Mouse (Mus musculus) heart, embryonic 15.5 days (tissue): Measurements from ENCODE around the gene Rnf216. TPM values are rescaled to one million over a fixed set of nuclear protein-coding genes. Genes with fewer than 3 reads are reported as not detected.
"Not testable (repeated sequence)": the region's sequence is repeated elsewhere in the genome, so short reads cannot be mapped to it uniquely, and the experiment has no call there.

Source experiments
- ATAC-seq: fragments of 200-750 bp; cut with Nextera tagmentation; replicated peaks from 2 replicates; pipeline ENCODE4 v1.8.0; 2017; ENCODE audit warnings: low read depth, moderate TSS enrichment; ENCODE audit not compliant: insufficient number of reproducible peaks, insufficient read depth, low FRiP score
- H3K27ac ChIP-seq: fragments of 300-500 bp; sonication (generic); 2 replicates; pipeline ENCODE4 v1.5.1; 2015; ENCODE audit warnings: mild to moderate bottlenecking, inconsistent platforms
- H3K27me3 ChIP-seq: fragments of 300-500 bp; sonication (generic); 2 replicates; pipeline ENCODE4 v1.6.1; 2015; ENCODE audit warnings: inconsistent platforms
- H3K36me3 ChIP-seq: fragments of 300-500 bp; sonication (generic); 2 replicates; pipeline ENCODE4 v1.6.1; 2015; ENCODE audit warnings: mild to moderate bottlenecking, inconsistent platforms
- H3K4me1 ChIP-seq: fragments of 300-500 bp; sonication (generic); replicated peaks from 2 replicates; pipeline ENCODE4 v1.6.1; 2015; ENCODE audit warnings: inconsistent platforms
- H3K4me2 ChIP-seq: fragments of 300-500 bp; sonication (generic); 2 replicates; pipeline ENCODE4 v1.6.1; 2015; ENCODE audit warnings: inconsistent platforms, mild to moderate bottlenecking, moderate library complexity
- H3K4me3 ChIP-seq: fragments of 300-500 bp; sonication (generic); 2 replicates; pipeline ENCODE4 v1.5.1; 2015; ENCODE audit warnings: mild to moderate bottlenecking, inconsistent platforms
- H3K9ac ChIP-seq: fragments of 300-500 bp; sonication (generic); 2 replicates; pipeline ENCODE4 v1.6.1; 2015; ENCODE audit warnings: mild to moderate bottlenecking, inconsistent platforms
- H3K9me3 ChIP-seq: fragments of 300-500 bp; sonication (generic); replicated peaks from 2 replicates; pipeline ENCODE4 v1.6.1; 2016; ENCODE audit warnings: inconsistent platforms
- WGBS: fragments of 180-500 bp; shearing (Covaris S2); methylation state at CpG from one replicate; pipeline ENCODE4 v1.1.7; 2015; ENCODE audit warnings: mixed read lengths; 5-methylcytosine and 5-hydroxymethylcytosine counted together
- polyA plus RNA-seq: library from polyadenylated mRNA; unstranded; fragments of >200 nt; fragmentation: Nextera tagmentation; extraction: Ambion mirVana; gene quantifications from 2 replicates; pipeline ENCODE4 v1.2.1, GENCODE M21; 2015

Gene Rnf216
- polyA plus RNA-seq: 23.9 and 27.5 TPM in 2 replicates

GRCm38 (mm10) chr5:143112281-143113246, at the start of gene Rnf216:
Rnf216 (minus strand) TSS chr5:143112994.
- under 1% methylated on average over 93 of the region's 110 CpGs for WGBS

GRCm38 (mm10) chr5:143155534-143155933, 42.7 kb upstream of the Rnf216 start:
- Histone ChIP-seq H3K36me3 (no peaks in the 10 kb centered on the region), H3K4me1 (peaks cover 4% of the 10 kb centered on the region; the same call in 1 of the 2 replicates), H3K4me3 (no peak overlapping the region), H3K9me3 (no peaks in the 10 kb centered on the region; the same call in 1 of the 2 replicates), H3K4me2 (no peak overlapping the region), H3K27ac (no peak overlapping the region), H3K9ac (no peak overlapping the region), H3K27me3 (peaks cover 47% of the 10 kb centered on the region)
- no peak for ATAC-seq
- WGBS: 84% methylated on average over 3 of the region's 3 CpGs

More at GRCm38 (mm10) chr5:143112281-143113246, at the start of gene Rnf216:
- H3K27me3 ChIP-seq: no peaks in the 10 kb centered on the region
- H3K27ac ChIP-seq: peak within 1 kb of the TSS; percentile 94
- ATAC-seq: peak; percentile 95
- H3K36me3 ChIP-seq: no peaks in the 10 kb centered on the region
- H3K4me3 ChIP-seq: peak within 1 kb of the TSS; percentile 80
- no peaks in the 10 kb centered on the region for H3K9me3 ChIP-seq
- peaks cover 22% of the 10 kb centered on the region for H3K4me1 ChIP-seq
- H3K9ac ChIP-seq: peak within 1 kb of the TSS; percentile 85
- H3K4me2 ChIP-seq: peak within 1 kb of the TSS; percentile 91

- 81% methylated on average over 10 of the region's 10 CpGs for WGBS
- Histone ChIP-seq H3K9ac (no peak overlapping the region), H3K4me1 (peaks cover 4% of the 10 kb centered on the region; the same call in 1 of the 2 replicates), H3K27me3 (peaks cover 33% of the 10 kb centered on the region), H3K4me3 (no peak overlapping the region), H3K36me3 (no peaks in the 10 kb centered on the region), H3K4me2 (no peak overlapping the region), H3K27ac (no peak overlapping the region), H3K9me3 (peaks cover 2% of the 10 kb centered on the region; the same call in 1 of the 2 replicates)
- no peak for ATAC-seq
Observed at GRCm38 (mm10) chr5:143153756-143154155, 41.0 kb upstream of the Rnf216 start.

GRCm38 (mm10) chr5:143150044-143150443, 37.2 kb upstream of the Rnf216 start:
- no peaks in the 10 kb centered on the region for H3K36me3 ChIP-seq
- H3K9ac ChIP-seq: no peak overlapping the region
- 77% methylated on average over 2 of the region's 2 CpGs for WGBS
- no peaks in the 10 kb centered on the region for H3K4me1 ChIP-seq
- H3K4me3 ChIP-seq: no peak overlapping the region
- H3K4me2 ChIP-seq: no peak overlapping the region
- no peak overlapping the region for H3K27ac ChIP-seq
- H3K9me3 ChIP-seq: peaks cover 2% of the 10 kb centered on the region; the same call in 1 of the 2 replicates
- ATAC-seq: no peak
- no peaks in the 10 kb centered on the region; the same call in 1 of the 2 replicates for H3K27me3 ChIP-seq

GRCm38 (mm10) chr5:143149536-143149935, 36.7 kb upstream of the Rnf216 start:
- H3K4me2 ChIP-seq: no peak overlapping the region
- 93% methylated on average over 2 of the region's 2 CpGs for WGBS
- no peak for ATAC-seq

GRCm38 (mm10) chr5:143148661-143149060, 35.9 kb upstream of the Rnf216 start:
- Histone ChIP-seq H3K27ac (no peak overlapping the region), H3K4me1 (no peaks in the 10 kb centered on the region), H3K9me3 (peaks cover 2% of the 10 kb centered on the region; the same call in 1 of the 2 replicates), H3K36me3 (no peaks in the 10 kb centered on the region), H3K4me2 (no peak overlapping the region), H3K27me3 (no peaks in the 10 kb centered on the region; the same call in 1 of the 2 replicates), H3K4me3 (no peak overlapping the region), H3K9ac (no peak overlapping the region)
- ATAC-seq: no peak
- WGBS: 84% methylated on average over 5 of the region's 5 CpGs

More at GRCm38 (mm10) chr5:143149536-143149935, 36.7 kb upstream of the Rnf216 start:
- Histone ChIP-seq H3K36me3 (no peaks in the 10 kb centered on the region), H3K4me3 (no peak overlapping the region), H3K9ac (no peak overlapping the region), H3K4me1 (no peaks in the 10 kb centered on the region), H3K27ac (no peak overlapping the region), H3K9me3 (peaks cover 2% of the 10 kb centered on the region; the same call in 1 of the 2 replicates), H3K27me3 (no peaks in the 10 kb centered on the region; the same call in 1 of the 2 replicates)

GRCm38 (mm10) chr5:143147481-143147880, 34.7 kb upstream of the Rnf216 start, which contains the start of gene Olfr718-ps1:
Olfr718-ps1 (minus strand) TSS chr5:143147581.
- WGBS: 52% methylated on average over 3 of the region's 3 CpGs
- H3K27me3 ChIP-seq: no peaks in the 10 kb centered on the region; the same call in 1 of the 2 replicates

GRCm38 (mm10) chr5:143137580-143137979, 24.8 kb upstream of the Rnf216 start:
- H3K4me2 ChIP-seq: no peak overlapping the region
- no peak overlapping the region for H3K4me3 ChIP-seq
- H3K27ac ChIP-seq: no peak overlapping the region
- H3K36me3 ChIP-seq: no peaks in the 10 kb centered on the region
- no peak overlapping the region for H3K9ac ChIP-seq
- 71% methylated on average over 13 of the region's 13 CpGs for WGBS
- ATAC-seq: no peak
- no peaks in the 10 kb centered on the region for H3K27me3 ChIP-seq
- H3K4me1 ChIP-seq: peaks cover 9% of the 10 kb centered on the region; the same call in 1 of the 2 replicates
- no peaks in the 10 kb centered on the region for H3K9me3 ChIP-seq

More at GRCm38 (mm10) chr5:143147481-143147880, 34.7 kb upstream of the Rnf216 start, which contains the start of gene Olfr718-ps1:
- Histone ChIP-seq H3K4me1 (no peaks in the 10 kb centered on the region), H3K36me3 (no peaks in the 10 kb centered on the region), H3K9me3 (peaks cover 2% of the 10 kb centered on the region; the same call in 1 of the 2 replicates), H3K4me3 (no peak within 1 kb of the TSS), H3K4me2 (no peak within 1 kb of the TSS), H3K9ac (no peak within 1 kb of the TSS), H3K27ac (no peak within 1 kb of the TSS)
- ATAC-seq: no peak

GRCm38 (mm10) chr5:143135042-143135441, 22.2 kb upstream of the Rnf216 start:
- Histone ChIP-seq H3K9ac (no peak overlapping the region), H3K4me3 (no peak overlapping the region), H3K9me3 (no peaks in the 10 kb centered on the region), H3K27me3 (no peaks in the 10 kb centered on the region), H3K4me2 (no peak overlapping the region), H3K4me1 (peaks cover 3% of the 10 kb centered on the region; the same call in 1 of the 2 replicates), H3K27ac (no peak overlapping the region), H3K36me3 (no peaks in the 10 kb centered on the region)
- 86% methylated on average over 7 of the region's 7 CpGs for WGBS
- ATAC-seq: no peak

GRCm38 (mm10) chr5:143134216-143135010, 21.6 kb upstream of the Rnf216 start:
- H3K27me3 ChIP-seq, H3K4me2 ChIP-seq, H3K4me3 ChIP-seq, ATAC-seq, H3K27ac ChIP-seq, H3K4me1 ChIP-seq, H3K36me3 ChIP-seq, H3K9me3 ChIP-seq, H3K9ac ChIP-seq: not testable (repeated sequence)
- WGBS: 85% methylated on average over 4 of the region's 6 CpGs
